Mouse (Mus musculus) effector memory CD4-positive, alpha-beta T cell, adult 5 months (primary cell): ENCODE data around the gene Cdkl5. TPM values are rescaled to one million over a fixed set of nuclear protein-coding genes. Genes with fewer than 3 reads are reported as not detected.

ENCODE experiments used
- polyA plus RNA-seq: library from polyadenylated mRNA; unstranded; fragments of 100-300 nt; shearing (Covaris generic); gene quantifications from one replicate; pipeline ENCODE4 v1.2.1, GENCODE M21; 2017

Gene Cdkl5
- polyA plus RNA-seq, result 0.12 TPM

GRCm38 (mm10) chrX:160994543-160995121 lies at the start of gene Cdkl5:
TSS of gene Cdkl5 (minus strand) at chrX:160994704.

GRCm38 (mm10) chrX:160906952-160907351 lies 87.6 kb downstream of the Cdkl5 start, which contains the start of gene Gja6:
TSS of gene Gja6 (minus strand) at chrX:160907052.

GRCm38 (mm10) chrX:160767713-160768112 lies 226.8 kb downstream of the Cdkl5 start, which contains the start of gene Rs1:
TSS of gene Rs1 (plus strand) at chrX:160768013.

GRCm38 (mm10) chrX:160735650-160736049 lies 258.9 kb downstream of the Cdkl5 start, which contains the start of gene Ppef1:
TSS of gene Ppef1 (minus strand) at chrX:160735765.

Other genes with a start within 250 kb of the Cdkl5 start
- 0.06 TPM for gene Rs1, start 226.7 kb downstream of the Cdkl5 start, polyA plus RNA-seq
- not detected for gene Gja6, start 87.7 kb downstream of the Cdkl5 start, polyA plus RNA-seq
- gene Scml2, start 122.5 kb upstream of the Cdkl5 start, polyA plus RNA-seq, result 0.09 TPM